Mouse (Mus musculus) kidney, postnatal 4 days (tissue): ENCODE measurements around the gene Vmn1r129.
"Not testable (repeated sequence)": the region's sequence is repeated elsewhere in the genome, so short reads cannot be mapped to it uniquely, and the experiment has no call there.

Source experiments
- DNase-seq, 2 experiments: peaks; one replicate each; pipeline ENCODE4 v3.0.0; 2021; ENCODE audit warnings: mixed read lengths in 2 of 2

Vmn1r129 gene

GRCm38 (mm10) chr7:21361191-21361590, at the start of gene Vmn1r129:
TSS of gene Vmn1r129 (minus strand) at chr7:21361291.
- DNase-seq: not testable (repeated sequence)

GRCm38 (mm10) chr7:21349073-21349472, 12.0 kb downstream of the Vmn1r129 start, which contains the start of gene Vmn1r128:
TSS of gene Vmn1r128 (plus strand) at chr7:21349373.
- not testable (repeated sequence) for DNase-seq

GRCm38 (mm10) chr7:21319761-21320160, 41.3 kb downstream of the Vmn1r129 start, which contains the start of gene Vmn1r127:
TSS of gene Vmn1r127 (minus strand) at chr7:21319861.
- DNase-seq: not testable (repeated sequence)
